Mouse (Mus musculus): Measurements from ENCODE around the gene Smad9.

GRCm38 (mm10) chr3:54759211-54759610 lies 3.8 kb downstream of the Smad9 start:
- no peak for TF ChIP-seq CTCF (IDR thresholded peaks at IDR 0.05; ENCODE audit: control insufficient read depth, insufficient read depth, insufficient replicate concordance, low read depth, low read length)
- TF ChIP-seq POLR2A (IDR thresholded peaks at IDR 0.05; ENCODE audit: control insufficient read depth, low read depth, low read length), result no peak

Measured in testis, adult 2 months (tissue).